Mouse (Mus musculus) B cell, adult (primary cell): ENCODE results near the gene Foxred2. TPM values are rescaled to one million over a fixed set of nuclear protein-coding genes. Genes with fewer than 3 reads are reported as not detected.

Experiments
- total RNA-seq: library from RNA; stranded (reverse); gene quantifications from 4 replicates; pipeline ENCODE4 v1.2.4, GENCODE M21; 2023; ENCODE audit not compliant: inconsistent age

Gene Foxred2
- total RNA-seq: 8.8 to 10.2 TPM (median 9.5 TPM) in 4 replicates

DNA sequence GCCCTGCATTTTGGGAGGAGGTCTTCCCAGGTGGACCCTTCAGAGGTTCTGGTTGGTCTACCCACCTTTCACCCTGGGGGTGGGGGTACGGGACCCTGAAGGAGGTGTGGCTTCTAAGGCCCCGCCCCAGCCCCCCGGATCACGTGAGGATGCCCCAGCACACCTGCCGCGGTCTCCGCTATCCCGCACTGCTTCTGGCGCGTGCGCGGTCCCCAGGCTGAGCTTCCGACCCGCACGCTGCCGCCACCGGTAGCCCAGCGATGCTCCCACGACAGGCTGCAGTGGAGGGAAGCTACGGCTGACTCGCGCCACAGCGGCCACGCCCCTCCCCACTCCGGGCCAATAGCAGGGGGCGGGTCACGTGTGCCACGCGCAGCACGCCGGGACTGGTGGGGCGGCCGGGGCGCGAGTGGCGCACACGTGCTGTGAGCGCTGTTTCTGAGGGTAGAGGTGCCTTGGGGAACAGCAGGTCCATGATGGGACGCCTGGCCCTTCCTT is at the start of gene Foxred2:
Foxred2 (minus strand) TSS at position 319 of the 498 bp plus-strand sequence.

DNA sequence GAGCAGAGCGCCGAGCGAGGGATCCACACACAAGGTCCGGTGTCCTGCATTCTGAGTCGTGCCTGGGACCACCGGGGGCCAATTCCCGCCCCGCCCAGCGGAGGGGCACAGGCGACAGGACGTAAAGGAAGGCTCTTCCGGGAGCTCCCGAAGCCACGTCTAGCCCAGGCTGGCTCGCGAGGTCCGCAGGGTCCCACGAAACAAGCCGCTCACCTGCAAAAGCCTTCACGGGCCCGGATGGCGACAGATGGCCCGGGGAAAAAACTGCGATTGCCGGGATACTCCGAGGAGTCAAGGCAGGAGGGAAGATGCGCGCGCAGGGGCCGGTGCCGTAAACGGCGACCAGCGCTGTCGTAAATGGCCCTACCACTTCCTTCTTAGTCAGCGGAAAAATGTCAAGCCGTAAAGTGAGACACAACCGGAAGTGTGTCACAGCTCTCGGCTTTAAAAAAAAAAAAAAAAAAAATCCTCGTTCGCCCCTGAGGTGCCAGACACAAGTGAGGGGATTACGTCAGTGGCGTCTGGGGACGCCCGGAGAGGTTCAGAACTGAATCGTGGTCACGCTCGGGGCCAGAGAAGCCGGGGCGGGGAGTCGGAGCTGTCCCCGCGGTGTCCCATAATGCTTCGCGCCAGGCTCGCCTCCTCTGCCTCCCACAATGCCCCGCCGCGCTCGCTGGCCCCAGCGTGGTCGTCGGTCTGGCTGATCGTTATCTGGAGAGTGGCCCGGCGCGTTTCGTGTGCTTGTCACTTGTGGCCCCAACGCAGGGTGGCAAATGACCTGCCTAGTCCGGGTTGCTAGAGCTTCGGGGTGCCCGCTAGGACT is 14.2 kb upstream of the Foxred2 start, which contains the start of gene Eif3d:
Eif3d (minus strand) TSS at position 344 of the 823 bp plus-strand sequence.

DNA sequence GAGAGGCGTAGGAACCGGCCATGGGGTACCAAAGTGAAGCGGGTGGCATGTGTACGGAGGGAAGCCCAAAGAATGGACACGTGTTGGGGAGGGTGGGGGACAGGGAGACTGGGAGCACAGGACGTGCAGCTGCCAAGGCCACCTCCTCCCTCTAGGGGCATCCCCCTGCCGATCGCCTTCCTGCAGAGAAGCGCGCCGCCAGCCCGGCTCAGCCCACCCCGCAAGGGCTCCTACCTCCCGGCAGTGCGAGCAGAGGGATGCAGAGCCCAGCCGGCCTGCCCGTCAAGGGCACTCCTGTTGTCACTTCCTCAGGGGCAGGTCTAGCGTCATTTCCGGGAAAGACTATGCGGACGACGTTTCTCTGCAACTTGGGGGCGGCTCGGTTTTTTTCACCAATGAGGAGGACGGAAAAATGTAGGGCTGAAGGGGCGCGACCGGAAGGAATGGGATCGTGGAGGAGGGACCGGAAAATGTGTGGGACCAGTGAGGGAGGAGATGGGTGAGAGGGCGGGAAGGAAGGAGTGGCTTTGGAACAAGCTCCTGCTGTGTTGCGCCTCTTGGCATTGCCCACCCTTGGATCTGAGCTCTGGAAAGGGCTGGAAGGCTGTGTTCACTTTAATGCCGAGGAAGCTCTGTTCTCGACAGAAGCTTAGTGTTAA is 27.7 kb downstream of the Foxred2 start, which contains the start of gene Txn2:
Txn2 (minus strand) TSS at position 334 of the 659 bp plus-strand sequence.

Other genes with a start within 250 kb of the Foxred2 start
- gene Apol9b, start 227.7 kb downstream of the Foxred2 start, total RNA-seq: not detected in 4 replicates
- gene Apol8, start 199.7 kb downstream of the Foxred2 start, total RNA-seq: 7.2 to 17.5 TPM (median 12.8 TPM) in 4 replicates
- 808 to 852 TPM (median 811 TPM) in 4 replicates for gene Myh9, start 114.5 kb downstream of the Foxred2 start, total RNA-seq
- 77.4 to 94.7 TPM (median 83.7 TPM) in 4 replicates for gene Txn2, start 27.7 kb downstream of the Foxred2 start, total RNA-seq
- gene Eif3d, start 14.1 kb upstream of the Foxred2 start, total RNA-seq: 157 to 171 TPM (median 161 TPM) in 4 replicates
- not detected in 4 replicates for gene Cacng2, start 163.3 kb upstream of the Foxred2 start, total RNA-seq
- 38.3 to 40.6 TPM (median 39.6 TPM) in 4 replicates for gene Ift27, start 217.4 kb upstream of the Foxred2 start, total RNA-seq
- gene Pvalb, start 249.7 kb upstream of the Foxred2 start, total RNA-seq: not detected in 4 replicates